Mouse (Mus musculus) liver, embryonic 14.5 days (tissue): ENCODE measurements around the gene Cryaa. TPM values are rescaled to one million over a fixed set of nuclear protein-coding genes. Genes with fewer than 3 reads are reported as not detected.

Experiments used
- ATAC-seq: fragments of 200-750 bp; cut with Nextera tagmentation; 2 replicates; pipeline ENCODE4 v1.8.0; 2017; ENCODE audit warnings: moderate number of reproducible peaks, mild to moderate bottlenecking, moderate library complexity; ENCODE audit not compliant: insufficient read depth
- DNase-seq, 3 experiments: peaks; one replicate each; pipeline ENCODE4 v3.0.0-alpha.2; 2012 to 2013; ENCODE audit warnings: low read depth in 3 of 3, low spot score in 3 of 3
- H3K27ac ChIP-seq: fragments of 300-500 bp; sonication (generic); 2 replicates; pipeline ENCODE4 v1.5.1; 2014; ENCODE audit warnings: moderate library complexity, mild to moderate bottlenecking, control low read depth, inconsistent platforms
- H3K27me3 ChIP-seq: fragments of 300-500 bp; sonication (generic); 2 replicates; pipeline ENCODE4 v1.6.1; 2014; ENCODE audit warnings: mild to moderate bottlenecking, low read length, moderate library complexity; ENCODE audit not compliant: control insufficient read depth, insufficient read depth
- H3K36me3 ChIP-seq: fragments of 300-500 bp; sonication (generic); replicated peaks from 2 replicates; pipeline ENCODE4 v1.6.1; 2014; ENCODE audit warnings: low read depth; ENCODE audit not compliant: control insufficient read depth, insufficient read depth
- H3K4me1 ChIP-seq, 2 experiments: fragments of 200-500 bp in 1 of 2; fragments of 300-500 bp in 1 of 2; sonication (generic) in 1 of 2; replicated peaks; 2 replicates each; pipeline ENCODE4 v1.6.1; 2012 to 2014; ENCODE audit warnings: antibody characterized with exemption in 1 of 2, inconsistent platforms in 1 of 2, low read length in 1 of 2; ENCODE audit not compliant: control insufficient read depth in 2 of 2, insufficient read depth in 2 of 2
- H3K4me2 ChIP-seq: fragments of 300-500 bp; sonication (generic); 2 replicates; pipeline ENCODE4 v1.6.1; 2014; ENCODE audit warnings: low read depth, mild to moderate bottlenecking, control low read depth, moderate library complexity
- H3K4me3 ChIP-seq, 2 experiments: fragments of 200-500 bp in 1 of 2; fragments of 300-500 bp in 1 of 2; sonication (generic) in 1 of 2; 2 replicates each; pipeline ENCODE4 v1.5.1; 2012 to 2014; ENCODE audit warnings: low read depth in 2 of 2, low read length in 2 of 2, mild to moderate bottlenecking in 2 of 2, control low read depth in 1 of 2, inconsistent platforms in 1 of 2, moderate library complexity in 1 of 2; ENCODE audit not compliant: insufficient read depth in 1 of 2
- H3K9ac ChIP-seq: fragments of 300-500 bp; sonication (generic); replicated peaks from 2 replicates; pipeline ENCODE4 v1.6.1; 2014; ENCODE audit warnings: mild to moderate bottlenecking, control low read depth, moderate library complexity
- H3K9me3 ChIP-seq: fragments of 300-500 bp; sonication (generic); 2 replicates; pipeline ENCODE4 v1.6.1; 2016; ENCODE audit warnings: low read length, mixed read lengths; ENCODE audit not compliant: control insufficient read depth
- CTCF ChIP-seq: IDR thresholded peaks from 2 replicates; pipeline ENCODE4 v1.5.1; 2016; ENCODE audit warnings: antibody characterized with exemption, low read depth, control low read depth
- EP300 ChIP-seq: IDR thresholded peaks from 2 replicates; pipeline ENCODE4 v1.6.1; 2016; ENCODE audit warnings: antibody characterized with exemption, low read depth
- WGBS: fragments of 180-500 bp; shearing (Covaris S2); extraction: QIAGEN DNeasy Blood & Tissue Kit; methylation state at CpG from one replicate; pipeline ENCODE4 v1.1.7; 2014; ENCODE audit not compliant: insufficient replicate concordance; 5-methylcytosine and 5-hydroxymethylcytosine counted together
- polyA plus RNA-seq, 2 experiments: library from polyadenylated mRNA; depleted of rRNA in 1 of 2; stranded (reverse) in 1 of 2; unstranded in 1 of 2; fragments of >200 nt; fragmentation: Nextera tagmentation in 1 of 2; extraction: Ambion mirVana in 1 of 2; gene quantifications; 2 replicates each; pipeline versions ENCODE4 v1.2.1 to v1.2.3; 2012 to 2014

Gene Cryaa
- polyA plus RNA-seq, 2 experiments: not detected

- no peak for DNase-seq
- Histone ChIP-seq H3K4me2 (no peak overlapping the region), H3K4me3 (no peak overlapping the region), H3K4me1 (peaks cover 0 to 4% of the 10 kb centered on the region in 2 experiments; a peak in 1 of 4 replicates), H3K36me3 (no peaks in the 10 kb centered on the region), H3K27ac (no peak overlapping the region), H3K27me3 (no peaks in the 10 kb centered on the region), H3K9me3 (no peaks in the 10 kb centered on the region), H3K9ac (no peak overlapping the region)
- no peak for ATAC-seq
- no peak for TF ChIP-seq EP300
- TF ChIP-seq CTCF: no peak
- 45% methylated on average over 11 of the region's 11 CpGs for WGBS
Measured at GRCm38 (mm10) chr17:31670163-31670562, 7.4 kb upstream of the Cryaa start.

- Histone ChIP-seq H3K9ac (no peak overlapping the region), H3K4me2 (no peak overlapping the region), H3K4me1 (peaks cover 0 to 4% of the 10 kb centered on the region in 2 experiments; a peak in 1 of 4 replicates), H3K36me3 (no peaks in the 10 kb centered on the region), H3K27me3 (no peaks in the 10 kb centered on the region), H3K27ac (no peak overlapping the region), H3K9me3 (no peaks in the 10 kb centered on the region), H3K4me3 (no peak overlapping the region)
- no peak for ATAC-seq
- 64% methylated on average over 8 of the region's 8 CpGs for WGBS
- no peak for DNase-seq
- TF ChIP-seq EP300 (no peak), CTCF (no peak)
Measured at GRCm38 (mm10) chr17:31671698-31672097, 5.9 kb upstream of the Cryaa start.

GRCm38 (mm10) chr17:31672279-31672678 is 5.3 kb upstream of the Cryaa start:
- no peak for TF ChIP-seq CTCF
- TF ChIP-seq EP300: no peak
- H3K36me3 ChIP-seq: no peaks in the 10 kb centered on the region
- peaks cover 0 to 4% of the 10 kb centered on the region in 2 experiments; a peak in 1 of 4 replicates for H3K4me1 ChIP-seq
- 62% methylated on average over 12 of the region's 12 CpGs for WGBS
- H3K4me3 ChIP-seq: no peak overlapping the region
- no peak overlapping the region for H3K4me2 ChIP-seq
- H3K27ac ChIP-seq: no peak overlapping the region
- no peaks in the 10 kb centered on the region for H3K27me3 ChIP-seq
- ATAC-seq: no peak
- H3K9ac ChIP-seq: no peak overlapping the region
- no peak for DNase-seq
- H3K9me3 ChIP-seq: no peaks in the 10 kb centered on the region

GRCm38 (mm10) chr17:31674426-31674825 is 3.2 kb upstream of the Cryaa start:
- WGBS: 79% methylated on average over 1 of the region's 1 CpGs
- ATAC-seq: no peak
- H3K27me3 ChIP-seq: no peaks in the 10 kb centered on the region
- no peak overlapping the region for H3K27ac ChIP-seq
- no peak overlapping the region for H3K9ac ChIP-seq
- no peak overlapping the region for H3K4me2 ChIP-seq
- H3K4me3 ChIP-seq: no peak overlapping the region
- H3K36me3 ChIP-seq: no peaks in the 10 kb centered on the region
- no peaks in the 10 kb centered on the region for H3K9me3 ChIP-seq
- DNase-seq: no peak
- TF ChIP-seq EP300 (no peak), CTCF (no peak)
- peaks cover 0 to 4% of the 10 kb centered on the region in 2 experiments; a peak in 1 of 4 replicates for H3K4me1 ChIP-seq

GRCm38 (mm10) chr17:31680450-31680849 is 2.8 kb downstream of the Cryaa start:
- DNase-seq (no peak), ATAC-seq (no peak)
- H3K27me3 ChIP-seq: no peaks in the 10 kb centered on the region
- no peak for TF ChIP-seq EP300
- no peak for TF ChIP-seq CTCF
- no peaks in the 10 kb centered on the region for H3K9me3 ChIP-seq
- no peak overlapping the region for H3K4me3 ChIP-seq
- no peaks in the 10 kb centered on the region for H3K4me1 ChIP-seq
- H3K9ac ChIP-seq: no peak overlapping the region
- H3K36me3 ChIP-seq: no peaks in the 10 kb centered on the region
- WGBS: 13% methylated on average over 2 of the region's 2 CpGs
- no peak overlapping the region for H3K27ac ChIP-seq
- no peak overlapping the region for H3K4me2 ChIP-seq
